Mouse (Mus musculus): Measurements from ENCODE around the gene Cd72.

DNA sequence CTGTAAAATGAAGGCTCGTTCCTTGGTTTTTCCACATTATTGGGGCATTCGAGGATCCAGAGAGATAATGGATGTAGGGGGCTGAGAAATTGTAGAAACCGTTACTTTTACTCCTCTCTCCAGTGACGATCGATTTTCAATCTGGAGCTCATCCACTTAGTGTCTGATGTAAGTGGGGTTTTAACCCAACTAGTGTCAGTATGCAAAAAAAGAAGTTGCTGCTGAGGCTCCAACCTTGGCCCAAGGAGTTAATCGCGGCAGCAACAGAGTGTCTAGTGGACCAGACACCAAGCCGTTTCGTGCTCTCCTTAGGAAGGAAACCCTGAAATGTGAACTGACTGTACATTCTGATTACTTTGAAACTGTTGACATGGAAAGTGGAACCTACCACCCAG, 39.4 kb upstream of the Cd72 start:
- TF ChIP-seq POLR2A (IDR thresholded peaks at IDR 0.05; ENCODE audit: borderline replicate concordance, insufficient read depth, low read length) (no peak), CTCF (IDR thresholded peaks at IDR 0.05; ENCODE audit: borderline replicate concordance, insufficient read depth, low read depth, low read length) (no peak)

All from cerebellum, adult 2 months (tissue).